Mouse (Mus musculus) midbrain, embryonic 10.5 days (tissue): ENCODE measurements at regions not wholly inside any gene's neighbourhood (a gene's known extent, or its start where the extent isn't known, plus 50 kb on each side); places are given as distances from the start of the nearest gene placed in this dataset.

Experiments
- DNase-seq: peaks from one replicate; pipeline ENCODE4 v3.0.0-alpha.2; 2017; ENCODE audit warnings: low spot score
- H3K27ac ChIP-seq: fragments of 300-500 bp; sonication (generic); replicated peaks from 2 replicates; pipeline ENCODE4 v1.5.1; 2016; ENCODE audit warnings: mild to moderate bottlenecking
- H3K27me3 ChIP-seq: fragments of 300-500 bp; sonication (generic); 2 replicates; pipeline ENCODE4 v1.6.1; 2016; ENCODE audit warnings: low read depth, mild to moderate bottlenecking; ENCODE audit not compliant: poor library complexity, severe bottlenecking
- H3K36me3 ChIP-seq: fragments of 300-500 bp; sonication (generic); 2 replicates; pipeline ENCODE4 v1.6.1; 2016; ENCODE audit warnings: mild to moderate bottlenecking, moderate library complexity
- H3K4me1 ChIP-seq: fragments of 300-500 bp; sonication (generic); 2 replicates; pipeline ENCODE4 v1.6.1; 2016
- H3K4me3 ChIP-seq: fragments of 300-500 bp; sonication (generic); 2 replicates; pipeline ENCODE4 v1.5.1; 2016; ENCODE audit warnings: mild to moderate bottlenecking, moderate library complexity
- H3K9me3 ChIP-seq: fragments of 300-500 bp; sonication (generic); replicated peaks from 2 replicates; pipeline ENCODE4 v1.6.1; 2016; ENCODE audit warnings: mild to moderate bottlenecking
- WGBS: fragments of 180-500 bp; shearing (Covaris S2); methylation state at CpG from one replicate; pipeline ENCODE4 v1.1.7; 2016; 5-methylcytosine and 5-hydroxymethylcytosine counted together

DNA sequence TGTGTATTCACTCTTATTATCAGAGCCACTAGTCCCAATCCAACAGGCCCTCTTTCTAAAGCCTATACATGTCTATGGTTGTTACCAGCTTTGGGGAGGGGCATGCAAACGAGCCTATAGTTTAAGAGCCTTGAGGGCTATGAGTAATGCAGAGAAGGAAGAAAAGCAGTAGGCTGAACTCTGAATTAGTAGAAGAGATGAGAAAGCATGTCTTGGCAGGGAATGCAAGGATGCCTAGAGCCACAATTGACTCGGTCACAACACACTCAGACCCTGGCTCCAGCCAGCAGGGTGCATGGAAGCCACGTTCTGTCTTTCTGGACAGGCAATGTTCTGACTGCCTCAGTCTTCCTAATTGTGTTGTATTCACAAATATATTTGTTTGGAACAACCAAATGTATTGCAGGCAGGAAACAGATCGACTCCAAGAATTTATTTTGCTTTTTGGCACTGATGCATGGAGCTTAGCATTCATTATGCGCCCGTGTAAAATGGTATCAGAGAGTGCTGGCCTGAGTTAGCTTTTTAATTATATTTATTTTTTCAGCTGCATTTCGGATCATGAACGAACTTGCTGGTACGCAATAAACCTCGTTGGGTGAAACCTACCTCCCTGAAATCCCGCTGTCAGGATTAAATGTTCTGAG is 110.2 kb downstream of the Rybp start:
- WGBS, result 87% methylated on average over 11 of the region's 11 CpGs
- Histone ChIP-seq H3K4me1 (no peaks in the 10 kb centered on the region), H3K27ac (no peak overlapping the region), H3K27me3 (peaks cover 61% of the 10 kb centered on the region), H3K9me3 (no peaks in the 10 kb centered on the region), H3K4me3 (no peak overlapping the region), H3K36me3 (no peaks in the 10 kb centered on the region)
- no peak for DNase-seq

GRCm38 (mm10) chr6:100170711-100171348 is 116.5 kb downstream of the Rybp start:
- H3K27ac ChIP-seq, result peak overlapping the region; percentile 53
- DNase-seq, result peak; percentile 41
- 6% methylated on average over 22 of the region's 22 CpGs for WGBS
- no peaks in the 10 kb centered on the region for H3K9me3 ChIP-seq
- H3K36me3 ChIP-seq, result no peaks in the 10 kb centered on the region
- peak overlapping the region; percentile 41 for H3K4me3 ChIP-seq
- H3K27me3 ChIP-seq, result peaks cover 79% of the 10 kb centered on the region
- H3K4me1 ChIP-seq, result peaks cover 11% of the 10 kb centered on the region

GRCm38 (mm10) chr6:100167321-100167720 is 120.0 kb downstream of the Rybp start:
- H3K27ac ChIP-seq, result no peak overlapping the region
- 80% methylated on average over 5 of the region's 5 CpGs for WGBS
- H3K36me3 ChIP-seq, result no peaks in the 10 kb centered on the region
- H3K4me3 ChIP-seq, result no peak overlapping the region
- peaks cover 33% of the 10 kb centered on the region for H3K4me1 ChIP-seq
- peaks cover 80% of the 10 kb centered on the region for H3K27me3 ChIP-seq
- H3K9me3 ChIP-seq, result no peaks in the 10 kb centered on the region
- DNase-seq, result no peak

GRCm38 (mm10) chr6:100165746-100166145 is 121.5 kb downstream of the Rybp start:
- no peaks in the 10 kb centered on the region for H3K36me3 ChIP-seq
- no peaks in the 10 kb centered on the region for H3K9me3 ChIP-seq
- H3K27me3 ChIP-seq, result peaks cover 78% of the 10 kb centered on the region
- DNase-seq, result no peak
- WGBS, result 89% methylated on average over 3 of the region's 3 CpGs
- H3K4me1 ChIP-seq, result peaks cover 32% of the 10 kb centered on the region
- no peak overlapping the region for H3K4me3 ChIP-seq
- H3K27ac ChIP-seq, result no peak overlapping the region

DNA sequence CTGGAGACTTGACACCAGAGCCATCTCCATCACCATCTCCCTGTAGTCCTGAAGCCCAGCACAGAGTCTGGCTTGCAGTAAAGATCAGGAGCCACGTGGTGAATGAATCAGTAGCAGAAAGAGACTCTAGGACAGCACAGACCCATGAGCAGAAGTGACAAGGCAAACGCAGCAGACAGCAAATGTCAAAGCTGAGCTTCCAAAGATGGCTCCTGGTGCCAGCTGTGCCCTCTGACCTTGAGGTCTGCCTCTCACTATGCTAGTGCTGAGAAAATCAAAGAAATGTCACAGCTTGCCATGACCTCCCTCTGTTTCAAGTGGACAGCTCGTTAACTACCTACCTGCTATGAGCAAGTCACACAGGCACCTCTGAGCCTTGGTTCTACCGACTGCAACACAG is 123.1 kb downstream of the Rybp start:
- peak; percentile 33 for DNase-seq
- 40% methylated on average over 4 of the region's 4 CpGs for WGBS
- Histone ChIP-seq H3K9me3 (no peaks in the 10 kb centered on the region), H3K27ac (peak overlapping the region; percentile 80; the same call in 1 of the 2 replicates), H3K4me3 (no peak overlapping the region), H3K4me1 (peaks cover 29% of the 10 kb centered on the region), H3K27me3 (peaks cover 77% of the 10 kb centered on the region), H3K36me3 (no peaks in the 10 kb centered on the region)

DNA sequence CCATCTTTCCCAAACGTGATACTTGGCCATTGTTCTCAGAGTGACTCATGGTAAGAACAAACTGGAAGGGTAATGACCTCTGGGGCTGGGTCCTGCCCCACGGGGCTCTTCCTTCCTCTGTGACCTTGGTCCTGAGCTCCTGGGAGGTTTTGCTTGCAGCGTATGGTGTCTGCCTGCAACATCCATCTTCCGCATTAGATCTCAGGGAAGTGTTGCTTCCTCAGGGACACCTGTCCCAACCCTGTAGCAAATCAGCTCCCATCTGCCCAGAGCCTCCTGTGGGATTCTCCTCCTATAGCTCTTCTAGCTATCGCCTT is 123.5 kb downstream of the Rybp start:
- no peaks in the 10 kb centered on the region for H3K9me3 ChIP-seq
- DNase-seq, result no peak
- peaks cover 75% of the 10 kb centered on the region for H3K27me3 ChIP-seq
- 52% methylated on average over 5 of the region's 5 CpGs for WGBS
- peak overlapping the region; percentile 80; the same call in 1 of the 2 replicates for H3K27ac ChIP-seq
- H3K36me3 ChIP-seq, result no peaks in the 10 kb centered on the region
- H3K4me3 ChIP-seq, result peak overlapping the region; percentile 37; the same call in 1 of the 2 replicates
- peaks cover 29% of the 10 kb centered on the region for H3K4me1 ChIP-seq

GRCm38 (mm10) chr6:100162961-100163813 is 124.1 kb downstream of the Rybp start:
- H3K27me3 ChIP-seq, result peaks cover 69% of the 10 kb centered on the region
- peak overlapping the region; percentile 37 for H3K4me3 ChIP-seq
- peak overlapping the region; percentile 80 for H3K27ac ChIP-seq
- H3K9me3 ChIP-seq, result no peaks in the 10 kb centered on the region
- no peaks in the 10 kb centered on the region for H3K36me3 ChIP-seq
- DNase-seq, result peak; percentile 81
- WGBS, result 15% methylated on average over 17 of the region's 17 CpGs
- H3K4me1 ChIP-seq, result peaks cover 29% of the 10 kb centered on the region

DNA sequence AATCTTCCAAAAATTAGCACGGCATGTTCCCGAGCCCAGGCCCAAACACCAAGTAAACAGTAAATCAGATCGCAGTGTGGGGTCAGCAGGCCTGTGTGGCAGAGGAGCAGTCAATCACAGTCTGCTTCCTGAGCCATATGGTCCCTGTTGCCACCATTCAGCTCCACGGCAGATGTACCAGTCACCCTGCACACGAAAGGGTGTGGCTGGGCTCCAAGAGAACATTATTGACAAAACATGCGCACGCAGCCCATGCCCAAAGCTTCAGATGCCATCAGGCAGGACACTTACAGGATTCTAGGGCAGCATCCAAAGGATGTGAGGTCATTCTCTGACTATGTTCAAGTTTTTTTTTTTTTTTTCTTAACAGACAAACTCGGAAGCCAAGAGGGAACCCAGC is 126.6 kb downstream of the Rybp start:
- peaks cover 62% of the 10 kb centered on the region for H3K27me3 ChIP-seq
- no peak for DNase-seq
- H3K36me3 ChIP-seq, result no peaks in the 10 kb centered on the region
- no peaks in the 10 kb centered on the region for H3K9me3 ChIP-seq
- H3K27ac ChIP-seq, result no peak overlapping the region
- no peak overlapping the region for H3K4me3 ChIP-seq
- peaks cover 37% of the 10 kb centered on the region for H3K4me1 ChIP-seq
- 81% methylated on average over 8 of the region's 8 CpGs for WGBS

DNA sequence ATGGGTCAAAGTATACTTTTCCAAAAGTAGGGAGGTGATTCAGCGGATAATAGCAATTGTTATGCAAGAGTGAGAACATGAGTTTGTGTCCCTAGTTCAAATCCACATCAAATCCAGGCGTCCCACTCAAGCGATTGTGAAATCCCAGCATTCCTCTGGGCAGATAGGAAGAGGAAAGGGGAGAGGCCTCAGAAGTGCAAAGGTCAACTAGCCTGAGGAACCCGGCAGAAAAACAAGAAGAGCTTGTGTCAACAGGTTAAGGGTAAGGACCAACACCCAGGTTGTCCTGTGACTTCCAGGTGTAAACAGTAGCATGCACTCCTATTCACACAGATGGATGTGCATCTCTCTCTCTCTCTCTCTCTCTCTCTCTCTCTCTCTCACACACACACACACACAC is 127.5 kb downstream of the Rybp start:
- H3K9me3 ChIP-seq, result no peaks in the 10 kb centered on the region

GRCm38 (mm10) chr6:100159246-100159645 is 128.0 kb downstream of the Rybp start:
- Histone ChIP-seq H3K4me3 (no peak overlapping the region), H3K4me1 (peaks cover 41% of the 10 kb centered on the region), H3K27me3 (peaks cover 65% of the 10 kb centered on the region), H3K9me3 (no peaks in the 10 kb centered on the region), H3K36me3 (no peaks in the 10 kb centered on the region), H3K27ac (no peak overlapping the region)
- WGBS, result 45% methylated on average over 1 of the region's 1 CpGs
- no peak for DNase-seq

More for the DNA sequence above, 127.5 kb downstream of the Rybp start:
- Histone ChIP-seq H3K4me3 (no peak overlapping the region), H3K27me3 (peaks cover 65% of the 10 kb centered on the region), H3K36me3 (no peaks in the 10 kb centered on the region), H3K27ac (no peak overlapping the region), H3K4me1 (peaks cover 43% of the 10 kb centered on the region)
- WGBS, result 77% methylated on average over 4 of the region's 4 CpGs
- no peak for DNase-seq

DNA sequence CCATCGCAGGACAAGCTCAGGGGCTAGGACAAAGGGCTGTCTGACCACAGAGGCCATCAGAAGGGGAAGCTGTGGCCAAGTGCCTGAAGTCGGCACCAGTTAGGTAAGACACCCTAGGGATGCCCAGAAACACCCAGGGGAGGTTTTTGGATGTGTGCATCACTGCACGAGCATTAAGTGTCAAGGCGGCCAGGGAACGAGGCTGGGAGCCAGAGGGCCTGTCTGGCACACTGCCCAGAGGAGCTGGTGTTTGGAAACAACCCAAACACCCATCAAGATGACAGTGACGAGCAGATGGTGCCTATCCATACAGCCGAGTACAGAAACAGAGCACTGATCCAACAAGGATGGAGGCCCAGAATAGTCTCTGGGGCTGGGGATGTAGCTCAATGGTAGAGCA is 130.0 kb downstream of the Rybp start:
- Histone ChIP-seq H3K4me3 (no peak overlapping the region), H3K36me3 (no peaks in the 10 kb centered on the region), H3K9me3 (no peaks in the 10 kb centered on the region), H3K27ac (no peak overlapping the region), H3K27me3 (peaks cover 50% of the 10 kb centered on the region), H3K4me1 (peaks cover 21% of the 10 kb centered on the region)
- WGBS, result 90% methylated on average over 7 of the region's 7 CpGs
- DNase-seq, result no peak

DNA sequence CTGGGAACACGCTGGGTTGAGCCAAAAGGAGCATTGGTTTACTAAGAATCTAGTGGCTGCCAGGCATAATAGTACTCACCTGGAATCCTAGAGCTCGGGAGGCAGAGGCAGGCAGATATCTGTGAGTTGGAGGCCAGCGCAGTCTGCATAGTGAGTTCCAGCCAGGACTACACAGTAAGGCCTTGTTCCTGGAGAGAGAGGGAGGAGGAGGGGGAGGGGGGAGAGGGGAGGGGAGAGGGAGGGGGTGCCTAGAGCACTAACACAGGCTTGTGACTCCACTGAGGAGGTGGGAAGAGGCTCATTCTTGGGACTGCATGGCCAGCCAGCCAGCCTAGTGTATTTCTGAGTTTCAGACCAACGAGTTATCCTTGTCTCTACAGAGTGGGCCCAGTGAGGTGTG is 131.1 kb downstream of the Rybp start:
- Histone ChIP-seq H3K4me1 (peaks cover 14% of the 10 kb centered on the region), H3K36me3 (no peaks in the 10 kb centered on the region), H3K9me3 (no peaks in the 10 kb centered on the region), H3K27ac (0 out of 2 replicates have a peak overlapping the region, but pooled peaks have one; percentile 38), H3K4me3 (no peak overlapping the region), H3K27me3 (peaks cover 42% of the 10 kb centered on the region)
- 84% methylated on average over 4 of the region's 4 CpGs for WGBS
- no peak for DNase-seq

GRCm38 (mm10) chr6:100155676-100156075 is 131.6 kb downstream of the Rybp start:
- no peak overlapping the region for H3K4me3 ChIP-seq
- H3K36me3 ChIP-seq, result no peaks in the 10 kb centered on the region
- H3K9me3 ChIP-seq, result no peaks in the 10 kb centered on the region
- WGBS, result 74% methylated on average over 20 of the region's 20 CpGs
- H3K27ac ChIP-seq, result peak overlapping the region; percentile 38
- peaks cover 14% of the 10 kb centered on the region for H3K4me1 ChIP-seq
- DNase-seq, result no peak
- peaks cover 43% of the 10 kb centered on the region; the same call in 1 of the 2 replicates for H3K27me3 ChIP-seq
